Mouse (Mus musculus): Measurements from ENCODE around the gene Qrsl1.

DNA sequence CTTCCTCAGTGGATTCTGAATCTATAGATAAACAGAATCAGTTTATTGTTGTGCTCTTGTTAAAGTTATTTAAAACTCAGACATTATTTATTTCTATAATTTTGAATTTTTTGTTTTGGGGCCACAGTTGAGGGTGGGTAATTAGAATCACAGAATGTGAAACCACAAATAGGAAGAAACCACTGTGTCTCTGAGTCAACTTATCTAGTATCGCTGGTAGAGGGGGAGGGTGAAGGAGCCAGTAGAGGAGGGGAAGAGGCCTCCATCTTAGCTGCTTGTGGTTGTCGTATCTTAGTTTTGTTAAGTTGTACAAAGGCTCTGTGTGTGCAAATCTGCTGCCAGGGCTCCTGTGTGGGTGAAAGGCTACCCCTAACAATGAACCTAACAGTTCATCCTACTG, 15.2 kb upstream of the Qrsl1 start:
- TF ChIP-seq TAL1 (IDR thresholded peaks at IDR 0.05; ENCODE audit: low read length) (no peak), GATA1 (IDR thresholded peaks at IDR 0.05; ENCODE audit: low read length) (no peak)

Measured in erythroblast, embryonic 14.5 days (primary cell).